Mouse (Mus musculus) monocyte, adult 2 months (primary cell): ENCODE data around the gene BB287469.
"Not testable (repeated sequence)": the region's sequence is repeated elsewhere in the genome, so short reads cannot be mapped to it uniquely, and the experiment has no call there.

ENCODE experiments used
- DNase-seq, 2 experiments: peaks; one replicate each; pipeline ENCODE4 v3.0.0; 2022; ENCODE audit warnings: low spot score in 2 of 2, low read depth in 1 of 2

Gene BB287469

DNA sequence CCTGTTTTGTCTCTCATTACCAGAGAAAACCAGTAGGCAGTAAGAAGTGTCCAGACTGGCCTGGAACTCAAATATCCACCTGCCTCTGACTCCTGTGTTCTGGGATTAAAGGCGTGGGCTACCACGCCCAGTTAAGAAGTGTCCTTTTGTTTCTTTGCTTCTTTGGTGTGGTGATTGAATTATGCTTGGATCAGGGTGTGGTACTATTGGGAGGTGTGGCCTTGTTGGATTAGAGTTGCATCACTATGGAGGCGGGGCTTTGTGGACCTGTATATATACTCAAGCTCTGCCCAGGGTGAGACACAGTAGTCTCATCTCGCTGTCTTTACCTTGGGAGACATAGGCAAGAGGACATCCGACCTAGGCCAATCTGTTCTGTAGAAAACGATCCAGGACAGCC is at the start of gene BB287469:
Gene BB287469 (plus strand): TSS at position 301 of the 400 bp plus-strand sequence.
- not testable (repeated sequence) for DNase-seq

DNA sequence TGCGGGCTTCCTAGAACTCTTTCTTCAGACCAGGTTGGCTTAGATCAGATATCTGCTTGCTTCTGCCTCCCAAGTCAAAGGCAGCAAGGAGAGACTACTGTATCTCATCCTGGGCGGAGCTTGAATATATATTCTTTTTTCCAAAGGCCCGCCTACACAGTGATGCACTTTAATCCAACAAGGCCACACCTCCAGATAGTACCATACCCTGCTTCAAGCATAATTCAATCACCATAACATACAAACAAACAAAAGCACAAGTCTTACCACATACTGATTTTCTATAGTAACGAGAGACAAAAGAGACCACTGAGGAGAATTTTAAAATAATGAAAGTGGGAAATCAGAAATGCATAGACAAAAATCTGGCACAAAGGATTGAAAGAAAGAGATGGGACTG is 40.7 kb upstream of the BB287469 start, which contains the start of gene Gm21319:
Gene Gm21319 (minus strand): TSS at position 101 of the 400 bp plus-strand sequence.
- DNase-seq = not testable (repeated sequence)

DNA sequence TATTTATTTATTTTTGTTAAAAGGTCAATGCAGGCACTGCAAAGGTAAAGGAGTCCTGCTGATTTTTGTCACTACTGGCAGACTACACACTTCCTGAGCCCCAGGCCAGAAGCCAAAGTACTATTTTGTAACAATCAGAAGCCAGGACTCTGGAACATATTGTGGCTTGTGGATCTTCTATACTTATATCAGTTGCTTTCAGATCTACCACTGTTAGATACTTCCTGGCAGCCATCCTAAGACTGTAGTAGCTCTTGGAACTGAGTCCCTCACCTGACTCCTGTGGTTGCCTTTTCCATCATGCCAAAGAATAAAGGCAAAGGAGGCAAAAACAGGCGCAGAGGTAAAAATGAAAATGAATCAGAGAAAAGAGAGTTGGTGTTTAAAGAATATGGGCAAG is 21.2 kb upstream of the BB287469 start, which contains the start of gene Gm21936:
Gene Gm21936 (plus strand): TSS at position 301 of the 400 bp plus-strand sequence.
- DNase-seq = not testable (repeated sequence)

DNA sequence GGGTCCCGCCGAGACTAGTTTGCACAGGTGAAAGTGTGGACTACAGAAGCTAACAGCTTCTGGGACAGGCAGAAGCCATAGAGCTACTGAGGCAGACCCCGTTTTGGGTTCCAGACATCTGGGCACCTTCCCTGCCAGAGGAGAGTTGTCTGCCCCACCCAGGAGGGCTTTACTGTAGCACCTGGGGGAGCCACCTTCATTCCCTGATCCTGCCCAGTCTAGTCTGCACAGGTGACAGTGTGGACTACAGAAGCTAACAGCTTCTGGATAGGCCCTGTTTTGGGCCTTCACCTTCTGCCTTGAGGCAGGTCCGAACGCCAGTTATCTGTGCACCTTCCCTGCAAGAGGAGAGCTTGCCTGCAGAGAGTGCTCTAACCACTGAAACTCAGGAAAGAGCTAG is 18.4 kb upstream of the BB287469 start:
- not testable (repeated sequence) for DNase-seq

DNA sequence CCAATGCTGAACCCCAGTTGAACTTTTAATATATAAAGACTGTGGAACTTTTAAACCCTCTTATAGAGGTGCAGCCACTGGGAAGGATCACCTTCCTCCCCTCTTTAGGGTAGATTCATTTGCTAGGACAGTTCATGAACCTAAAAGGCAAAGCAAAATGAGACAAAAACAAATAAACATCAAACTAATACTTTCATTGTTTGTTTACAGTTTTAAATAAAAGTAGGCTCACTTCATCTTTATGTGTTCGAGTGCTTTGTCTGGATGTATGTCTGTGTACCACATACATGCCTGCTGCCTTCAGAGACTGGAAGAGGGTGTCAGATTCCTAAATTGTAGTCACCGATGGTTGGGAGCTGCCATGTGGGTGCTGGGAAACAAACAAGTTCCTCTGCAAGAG is 25.9 kb downstream of the BB287469 start, which contains the start of gene Gm2001:
Gene Gm2001 (minus strand): TSS at position 101 of the 400 bp plus-strand sequence.
- not testable (repeated sequence) for DNase-seq

DNA sequence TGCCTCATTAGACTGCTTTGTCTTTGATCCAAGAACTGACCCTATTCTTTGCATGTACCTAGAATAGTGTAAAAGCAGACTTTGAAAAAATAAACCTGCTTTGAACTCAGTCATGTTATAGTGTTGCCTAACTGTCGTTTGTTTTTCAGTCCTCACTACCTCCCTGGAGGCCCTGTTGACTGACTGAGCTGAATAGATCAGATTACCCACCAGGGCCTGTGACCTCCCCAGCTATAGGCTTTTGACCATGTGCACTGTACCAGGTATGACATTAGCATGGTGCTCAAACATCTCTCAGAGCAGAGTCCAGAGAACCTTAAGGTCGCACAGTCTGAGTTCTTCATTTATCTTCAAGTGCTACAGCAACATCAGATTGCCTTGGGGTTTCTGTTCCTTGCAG is 34.3 kb downstream of the BB287469 start:
- DNase-seq = not testable (repeated sequence)

DNA sequence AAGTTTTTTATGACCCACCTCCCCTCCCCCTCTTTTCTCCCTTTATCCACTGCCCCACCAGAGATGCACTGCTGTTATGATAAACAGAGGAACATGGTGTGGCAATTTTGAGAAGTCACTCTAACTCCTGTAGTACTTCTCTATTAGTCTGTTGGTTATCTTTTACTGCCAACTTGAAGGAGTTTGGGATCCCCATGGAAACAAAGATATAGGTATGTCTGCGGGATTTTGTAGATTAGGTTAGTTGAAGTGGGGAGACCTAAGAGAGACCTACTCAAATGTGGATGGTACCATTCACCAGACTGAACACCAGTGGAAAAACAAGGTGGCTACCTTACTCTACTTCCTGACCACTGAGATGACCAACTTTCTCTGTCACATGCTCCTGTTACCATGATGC is 39.7 kb downstream of the BB287469 start:
- not testable (repeated sequence) for DNase-seq

DNA sequence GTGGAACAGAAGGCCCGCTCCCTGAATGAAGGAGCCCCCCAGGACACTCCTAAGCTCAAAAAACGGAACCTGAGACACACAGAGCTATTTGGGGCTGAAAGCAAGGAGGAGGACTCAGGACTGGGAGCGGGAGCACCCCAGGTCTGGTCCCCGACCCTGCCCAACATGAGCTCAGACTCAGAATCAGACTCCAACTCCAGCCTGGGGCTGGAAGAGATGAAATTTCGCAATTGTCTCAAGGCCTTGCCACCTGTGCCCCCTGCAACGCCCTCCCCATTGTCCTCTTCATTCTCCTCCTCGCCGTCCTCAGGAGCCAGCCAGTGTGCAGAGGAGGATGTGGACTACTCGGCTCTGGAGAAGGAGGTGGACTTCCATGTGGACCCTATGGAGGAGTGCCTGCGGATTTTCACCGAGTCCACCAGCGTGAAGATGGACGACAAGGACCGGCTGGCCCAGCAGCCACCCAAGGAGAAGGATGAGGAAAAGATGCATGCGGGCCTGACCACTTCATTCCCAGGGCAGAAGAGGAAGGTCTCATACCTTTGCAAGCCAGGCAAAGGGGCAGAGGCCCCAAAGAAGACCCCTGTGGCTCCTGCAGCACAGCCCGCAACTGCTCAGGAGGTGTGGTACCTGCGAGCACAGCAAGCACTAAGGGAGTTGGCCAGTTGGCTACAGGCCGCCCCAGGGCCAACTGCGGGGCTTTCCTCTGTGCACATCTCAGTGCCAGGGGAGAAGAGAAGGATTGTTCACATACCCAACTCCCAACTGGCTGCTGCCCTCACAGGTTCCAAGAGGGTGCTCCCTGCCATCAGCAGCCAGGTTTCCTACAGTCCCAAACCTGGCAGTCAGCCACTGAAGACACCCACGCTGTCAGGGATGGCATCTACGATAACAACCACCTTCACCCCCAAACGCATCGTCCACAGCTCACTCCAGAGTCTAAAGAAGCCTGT is 45.6 kb downstream of the BB287469 start:
- DNase-seq = not testable (repeated sequence)

DNA sequence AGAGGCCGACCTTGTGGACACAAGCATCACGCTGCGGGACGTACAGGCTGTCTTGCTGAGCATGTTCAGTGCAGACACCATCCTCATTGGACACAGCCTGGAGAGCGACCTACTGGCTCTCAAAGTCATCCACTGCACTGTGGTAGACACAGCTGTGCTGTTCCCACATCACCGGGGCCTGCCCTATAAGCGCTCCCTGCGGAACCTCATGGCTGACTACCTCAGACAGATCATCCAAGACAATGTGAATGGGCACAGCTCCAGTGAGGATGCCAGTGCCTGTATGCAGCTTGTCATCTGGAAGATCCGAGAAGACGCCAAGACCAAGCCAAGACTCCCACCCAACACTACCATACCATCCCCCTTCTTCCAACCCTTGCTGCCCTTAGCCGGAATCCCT is 47.3 kb downstream of the BB287469 start:
- not testable (repeated sequence) for DNase-seq

DNA sequence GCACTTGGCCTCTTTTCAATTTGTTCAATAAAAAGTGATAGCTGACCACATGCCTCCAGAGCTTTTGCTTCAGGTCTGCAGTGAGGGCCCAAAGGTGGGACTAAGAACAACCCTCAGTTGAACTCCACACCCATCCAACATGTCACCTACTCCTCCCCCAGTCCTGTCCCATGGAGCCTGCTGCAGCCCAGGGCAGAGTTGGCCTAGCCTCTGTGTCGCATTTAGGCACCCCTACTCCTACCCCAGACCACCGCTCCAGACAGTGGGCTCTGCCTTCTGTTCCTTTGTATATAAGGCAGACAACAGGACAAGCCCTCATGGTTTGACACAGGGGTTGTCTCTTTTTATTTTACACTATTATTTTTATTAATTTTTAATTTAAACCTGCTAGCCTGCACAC is 47.7 kb downstream of the BB287469 start:
- not testable (repeated sequence) for DNase-seq
